Mouse (Mus musculus) CH12.LX (cell line): ENCODE data around the gene Ubxn6. TPM values are rescaled to one million over a fixed set of nuclear protein-coding genes. Genes with fewer than 3 reads are reported as not detected.

Experiments used
- DNase-seq: peaks from one replicate; pipeline ENCODE4 v3.0.0-alpha.2; 2013; ENCODE audit errors: extremely low read depth
- H3K27ac ChIP-seq: 2 replicates; pipeline ENCODE4 v1.5.1; 2012; ENCODE audit warnings: low read depth, mild to moderate bottlenecking, control low read depth, moderate library complexity; ENCODE audit not compliant: insufficient read depth
- H3K27me3 ChIP-seq: replicated peaks from 2 replicates; pipeline ENCODE3; 2012; ENCODE audit warnings: inconsistent platforms
- H3K36me3 ChIP-seq, 2 experiments: replicated peaks in 1 of 2; 2 replicates each; pipeline versions ENCODE3 to v1.6.1; 2012; ENCODE audit warnings: inconsistent platforms in 1 of 2, low read length in 1 of 2, mild to moderate bottlenecking in 1 of 2, mixed read lengths in 1 of 2, moderate library complexity in 1 of 2; ENCODE audit not compliant: control insufficient read depth in 1 of 2, insufficient read depth in 1 of 2
- H3K4me1 ChIP-seq, 2 experiments: 2 replicates each; pipeline ENCODE4 v1.6.1; 2012; ENCODE audit warnings: inconsistent platforms in 1 of 2, moderate library complexity in 1 of 2; ENCODE audit not compliant: insufficient read depth in 2 of 2, control insufficient read depth in 1 of 2
- H3K4me2 ChIP-seq: 2 replicates; pipeline ENCODE4 v1.6.1; 2012; ENCODE audit warnings: low read depth, mild to moderate bottlenecking, control low read depth; ENCODE audit not compliant: poor library complexity, insufficient read depth, severe bottlenecking
- H3K4me3 ChIP-seq, 3 experiments: fragments of 150-350 bp in 1 of 3; sonication (generic) in 1 of 3; replicated peaks in 1 of 3; 2 replicates each; pipeline versions ENCODE3 to v1.5.1; 2011 to 2012; ENCODE audit warnings: low read depth in 2 of 3, low read length in 2 of 3, mild to moderate bottlenecking in 2 of 3, moderate library complexity in 2 of 3, control low read depth in 1 of 3, improper control_type of control experiment in 1 of 3, inconsistent platforms in 1 of 3, mixed read lengths in 1 of 3; ENCODE audit not compliant: poor library complexity in 1 of 3
- H3K79me2 ChIP-seq: replicated peaks from 2 replicates; pipeline ENCODE4 v1.6.1; 2012; ENCODE audit warnings: mild to moderate bottlenecking, moderate library complexity; ENCODE audit not compliant: control insufficient read depth, poor library complexity, insufficient read depth, severe bottlenecking; ENCODE audit errors: extremely low read depth
- H3K9ac ChIP-seq: 2 replicates; pipeline ENCODE4 v1.6.1; 2012; ENCODE audit warnings: low read depth, mild to moderate bottlenecking, control low read depth, moderate library complexity; ENCODE audit not compliant: insufficient read depth
- H3K9me3 ChIP-seq: replicated peaks from 2 replicates; pipeline ENCODE3; 2012; ENCODE audit warnings: low read length, inconsistent platforms, mixed read lengths
- BHLHE40 ChIP-seq: IDR thresholded peaks from 2 replicates; pipeline ENCODE4 v1.6.1; 2011; ENCODE audit warnings: mild to moderate bottlenecking, low read depth, low read length, improper control_type of control experiment
- CHD2 ChIP-seq: IDR thresholded peaks from 2 replicates; pipeline ENCODE4 v1.6.1; 2011; ENCODE audit warnings: low read length, improper control_type of control experiment
- CTCF ChIP-seq, 2 experiments: IDR thresholded peaks in 1 of 2; conservative IDR thresholded peaks in 1 of 2; 2 replicates each; pipeline ENCODE4 v1.5.1; 2011 to 2012; ENCODE audit warnings: low read depth in 2 of 2, low read length in 2 of 2, improper control_type of control experiment in 1 of 2, inconsistent platforms in 1 of 2, mild to moderate bottlenecking in 1 of 2, moderate library complexity in 1 of 2
- E2F4 ChIP-seq: IDR thresholded peaks from 2 replicates; pipeline ENCODE4 v1.6.1; 2011; ENCODE audit warnings: low read depth, low read length, improper control_type of control experiment; ENCODE audit not compliant: insufficient replicate concordance
- ELF1 ChIP-seq: IDR thresholded peaks from 2 replicates; pipeline ENCODE4 v1.6.1; 2014; ENCODE audit warnings: low read depth, mild to moderate bottlenecking, inconsistent platforms, low read length, improper control_type of control experiment
- EP300 ChIP-seq: IDR thresholded peaks from 2 replicates; pipeline ENCODE4 v1.6.1; 2011; ENCODE audit warnings: low read length, improper control_type of control experiment
- HCFC1 ChIP-seq: IDR thresholded peaks from 2 replicates; pipeline ENCODE4 v1.6.1; 2012; ENCODE audit warnings: low read depth, mild to moderate bottlenecking, inconsistent platforms, low read length, improper control_type of control experiment
- IRF4 ChIP-seq: IDR thresholded peaks from 2 replicates; pipeline ENCODE4 v1.6.1; 2014; ENCODE audit warnings: low read depth, mild to moderate bottlenecking, inconsistent platforms, low read length, improper control_type of control experiment
- JUN ChIP-seq: IDR thresholded peaks from 2 replicates; pipeline ENCODE4 v1.6.1; 2011; ENCODE audit warnings: low read depth, mild to moderate bottlenecking, low read length, improper control_type of control experiment, moderate library complexity; ENCODE audit not compliant: insufficient read depth
- JUND ChIP-seq: conservative IDR thresholded peaks from 2 replicates; pipeline ENCODE4 v1.6.1; 2011; ENCODE audit warnings: low read depth, low read length, improper control_type of control experiment
- KAT2A ChIP-seq: IDR thresholded peaks from 2 replicates; pipeline ENCODE4 v1.6.1; 2012; ENCODE audit warnings: low read length, improper control_type of control experiment, inconsistent platforms; ENCODE audit not compliant: insufficient replicate concordance
- MAFK ChIP-seq: IDR thresholded peaks from 2 replicates; pipeline ENCODE4 v1.6.1; 2011; ENCODE audit warnings: low read length, improper control_type of control experiment; ENCODE audit not compliant: insufficient replicate concordance
- MAX ChIP-seq: IDR thresholded peaks from 2 replicates; pipeline ENCODE4 v1.6.1; 2011; ENCODE audit warnings: low read length, improper control_type of control experiment
- MEF2A ChIP-seq: IDR thresholded peaks from 2 replicates; pipeline ENCODE4 v1.6.1; 2014; ENCODE audit warnings: low read depth, mild to moderate bottlenecking, inconsistent platforms, low read length, improper control_type of control experiment, borderline replicate concordance
- MXI1 ChIP-seq: IDR thresholded peaks from 2 replicates; pipeline ENCODE4 v1.6.1; 2011; ENCODE audit warnings: mild to moderate bottlenecking, low read depth, low read length, improper control_type of control experiment
- MYC ChIP-seq: IDR thresholded peaks from 2 replicates; pipeline ENCODE4 v1.6.1; 2011; ENCODE audit warnings: low read depth, mild to moderate bottlenecking, improper control_type of control experiment, low read length
- NELFE ChIP-seq: IDR thresholded peaks from 2 replicates; pipeline ENCODE4 v1.6.1; 2011; ENCODE audit warnings: low read depth, low read length, improper control_type of control experiment
- PAX5 ChIP-seq: IDR thresholded peaks from 2 replicates; pipeline ENCODE4 v1.6.1; 2012; ENCODE audit warnings: low read length, inconsistent platforms, mixed read lengths
- POLR2A ChIP-seq: IDR thresholded peaks from 2 replicates; pipeline ENCODE4 v1.6.1; 2011; ENCODE audit warnings: low read depth, mild to moderate bottlenecking, improper control_type of control experiment, low read length
- POLR2AphosphoS2 ChIP-seq: IDR thresholded peaks from 2 replicates; pipeline ENCODE4 v1.6.1; 2011; ENCODE audit warnings: low read depth, low read length, improper control_type of control experiment
- RCOR1 ChIP-seq: conservative IDR thresholded peaks from 2 replicates; pipeline ENCODE4 v1.6.1; 2012; ENCODE audit warnings: low read depth, mild to moderate bottlenecking, inconsistent platforms, low read length, improper control_type of control experiment
- SIN3A ChIP-seq: IDR thresholded peaks from 2 replicates; pipeline ENCODE4 v1.6.1; 2012; ENCODE audit warnings: low read length, improper control_type of control experiment, inconsistent platforms
- ZC3H11A ChIP-seq: IDR thresholded peaks from 2 replicates; pipeline ENCODE4 v1.6.1; 2012; ENCODE audit warnings: low read depth, mild to moderate bottlenecking, inconsistent platforms, low read length, improper control_type of control experiment
- ZKSCAN1 ChIP-seq: IDR thresholded peaks from 2 replicates; pipeline ENCODE4 v1.6.1; 2012; ENCODE audit warnings: low read depth, inconsistent platforms, low read length, improper control_type of control experiment, borderline replicate concordance
- ZMIZ1 ChIP-seq: IDR thresholded peaks from 2 replicates; pipeline ENCODE4 v1.6.1; 2012; ENCODE audit warnings: low read depth, mild to moderate bottlenecking, inconsistent platforms, low read length, improper control_type of control experiment
- dilution Hi-C: fragments of 300-500 bp; cut with MboI; formaldehyde crosslinking; loops from 2 replicates; pipeline ENCODE4 v1.14.3; 2020; ENCODE audit warnings: low sequenced_read_pairs; ENCODE audit not compliant: extremely low pct_unique_long_range_greater_than_20kb, extremely low pct_ligation_motif_present
- in situ Hi-C: fragments of 300-500 bp; cut with MboI; formaldehyde crosslinking; loops from 3 replicates; pipeline ENCODE4 v1.14.3; 2019; ENCODE audit warnings: low sequenced_read_pairs, low pct_ligation_motif_present, low pct_unique_long_range_greater_than_20kb, mixed read lengths
- polyA plus RNA-seq: library from polyadenylated mRNA; unstranded; fragments of >175 nt; gene quantifications from 2 replicates; pipeline ENCODE4 v1.2.1, GENCODE M21; 2012; ENCODE audit warnings: low read depth; ENCODE audit not compliant: insufficient read length
- total RNA-seq, 2 experiments: library from RNA; depleted of rRNA; stranded (reverse); fragments of 300-350 nt in 1 of 2; fragments of >200 nt in 1 of 2; gene quantifications; 2 replicates each; pipeline ENCODE4 v1.2.3; 2012 to 2014

Gene Ubxn6
- total and polyA plus RNA-seq, 3 experiments = 24.6 to 29.1 (median 26.8) TPM

- no peaks in the 10 kb centered on the region for H3K9me3 ChIP-seq
- TF ChIP-seq POLR2AphosphoS2 = no peak
- no peak for TF ChIP-seq JUND
- no peak for TF ChIP-seq CTCF (conservative IDR thresholded peaks at IDR 0.05 in 1 of 2, IDR thresholded peaks at IDR 0.05 in 1 of 2; ENCODE audit: low read depth in 2 of 2, low read length in 2 of 2)
- TF ChIP-seq, all 38 proteins: peak for 0
- Histone ChIP-seq H3K9ac (no peak overlapping the region), H3K79me2 (peaks cover 84% of the 10 kb centered on the region), H3K4me2 (no peak overlapping the region), H3K4me3 (no peak overlapping the region), H3K27me3 (no peaks in the 10 kb centered on the region), H3K27ac (no peak overlapping the region), H3K4me1 (peaks cover 25 to 84% of the 10 kb centered on the region in 2 experiments), H3K36me3 (peaks cover 35 to 74% of the 10 kb centered on the region in 2 experiments)
- dilution Hi-C loops = no loop called here
- no peak for DNase-seq
- in situ Hi-C loops = no loop called here
These were observed 43.4 kb downstream of the Ubxn6 start for GRCm38 (mm10) chr17:56031431-56031830.

GRCm38 (mm10) chr17:56030919-56031318 lies 43.9 kb downstream of the Ubxn6 start:
- Histone ChIP-seq H3K4me1 (peaks cover 25 to 89% of the 10 kb centered on the region in 2 experiments), H3K9ac (no peak overlapping the region), H3K9me3 (no peaks in the 10 kb centered on the region), H3K36me3 (peaks cover 35 to 79% of the 10 kb centered on the region in 2 experiments), H3K27me3 (no peaks in the 10 kb centered on the region), H3K4me3 (no peak overlapping the region), H3K4me2 (no peak overlapping the region), H3K27ac (no peak overlapping the region), H3K79me2 (peaks cover 80% of the 10 kb centered on the region)
- TF ChIP-seq KAT2A = no peak
- no peak for TF ChIP-seq ZC3H11A
- TF ChIP-seq ZKSCAN1 = no peak
- no peak for TF ChIP-seq SIN3A
- TF ChIP-seq PAX5 = no peak
- TF ChIP-seq ZMIZ1 = no peak
- TF ChIP-seq BHLHE40 = no peak
- TF ChIP-seq POLR2A = no peak
- TF ChIP-seq MAFK = no peak
- no peak for TF ChIP-seq NELFE
- DNase-seq = no peak
- dilution Hi-C loops = no loop called here
- in situ Hi-C loops = no loop called here

- no peaks in the 10 kb centered on the region for H3K9me3 ChIP-seq
- H3K4me3 ChIP-seq = no peak overlapping the region
- no peak overlapping the region for H3K27ac ChIP-seq
- peaks cover 79% of the 10 kb centered on the region for H3K79me2 ChIP-seq
- TF ChIP-seq MXI1 (no peak), MAX (no peak), EP300 (no peak), E2F4 (no peak), ELF1 (no peak), CTCF (conservative IDR thresholded peaks at IDR 0.05 in 1 of 2, IDR thresholded peaks at IDR 0.05 in 1 of 2; ENCODE audit: low read depth in 2 of 2, low read length in 2 of 2) (no peak), MEF2A (no peak), JUND (no peak), MAFK (no peak), ZMIZ1 (no peak), CHD2 (no peak), RCOR1 (no peak), HCFC1 (no peak), BHLHE40 (no peak), JUN (no peak), MYC (no peak), IRF4 (no peak), NELFE (no peak)
- H3K4me2 ChIP-seq = no peak overlapping the region
- no peak for DNase-seq
- no peak overlapping the region for H3K9ac ChIP-seq
- in situ Hi-C loops (no loop called here), dilution Hi-C loops (no loop called here)
- H3K4me1 ChIP-seq = peaks cover 25 to 93% of the 10 kb centered on the region in 2 experiments
- no peaks in the 10 kb centered on the region for H3K27me3 ChIP-seq
- H3K36me3 ChIP-seq = peaks cover 35 to 82% of the 10 kb centered on the region in 2 experiments
These were observed 44.5 kb downstream of the Ubxn6 start for GRCm38 (mm10) chr17:56030238-56030870.
